Mouse (Mus musculus): Measurements from ENCODE around the gene Sipa1l1.

GRCm38 (mm10) chr12:82293545-82294247, 124.6 kb downstream of the Sipa1l1 start:
- TF ChIP-seq CTCF (IDR thresholded peaks at IDR 0.05; ENCODE audit: low read depth): 0 out of 2 replicates have a peak, but pooled peaks have one; percentile 7
- TF ChIP-seq EP300 (IDR thresholded peaks at IDR 0.05; ENCODE audit: low read depth): no peak
